Mouse (Mus musculus) embryonic fibroblast, embryonic 13.5 days (primary cell): ENCODE data around the gene 9830107B12Rik.

Experiments used
- CTCF ChIP-seq: IDR thresholded peaks from 2 replicates; pipeline ENCODE4 v1.5.1; 2011; ENCODE audit warnings: mild to moderate bottlenecking, control low read depth, low read length, moderate library complexity, borderline replicate concordance; ENCODE audit not compliant: insufficient read depth
- POLR2A ChIP-seq: IDR thresholded peaks from 2 replicates; pipeline ENCODE4 v1.6.1; 2011; ENCODE audit warnings: low read depth, mild to moderate bottlenecking, control low read depth, low read length, moderate library complexity

DNA sequence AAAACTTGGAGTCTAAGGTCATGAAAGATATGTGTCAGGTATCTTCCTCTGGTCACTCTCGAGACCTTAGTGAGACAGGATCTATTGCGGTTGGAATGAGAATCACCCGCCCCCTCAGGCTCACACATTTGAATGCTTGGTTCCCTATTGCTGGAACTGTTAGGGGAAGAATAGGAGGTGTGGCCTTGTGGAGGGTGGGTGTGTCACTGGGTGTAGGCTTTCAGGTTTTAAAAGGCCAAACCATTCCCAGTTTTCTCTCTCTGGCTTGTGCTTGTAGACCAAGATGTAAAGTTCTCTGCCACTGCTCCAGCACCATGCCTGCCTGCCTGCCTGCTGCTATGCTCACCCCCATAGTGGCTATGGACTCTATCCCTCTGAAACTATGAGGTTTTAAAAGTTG lies 65.4 kb downstream of the 9830107B12Rik start:
- TF ChIP-seq CTCF (no peak), POLR2A (no peak)
